Mouse (Mus musculus) neural tube, embryonic 11.5 days (tissue): ENCODE results near the gene D630045J12Rik. TPM values are rescaled to one million over a fixed set of nuclear protein-coding genes. Genes with fewer than 3 reads are reported as not detected.
A peak's percentile ranks its signal among the peaks of the same experiment; 100 is the strongest.

Source experiments
- ATAC-seq: fragments of 200-750 bp; cut with Nextera tagmentation; 2 replicates; pipeline ENCODE4 v1.8.0; 2017; ENCODE audit warnings: moderate number of reproducible peaks, mild to moderate bottlenecking, moderate TSS enrichment, moderate library complexity; ENCODE audit not compliant: insufficient read depth, low FRiP score, low TSS enrichment
- DNase-seq: peaks from one replicate; pipeline ENCODE4 v3.0.0-alpha.2; 2015; ENCODE audit warnings: low spot score
- H3K27ac ChIP-seq: fragments of 300-500 bp; sonication (generic); 2 replicates; pipeline ENCODE4 v1.5.1; 2014; ENCODE audit warnings: low read depth, mild to moderate bottlenecking, low read length
- H3K27me3 ChIP-seq: fragments of 300-500 bp; sonication (generic); 2 replicates; pipeline ENCODE4 v1.6.1; 2014; ENCODE audit warnings: mild to moderate bottlenecking, low read length, mixed read lengths; ENCODE audit not compliant: control insufficient read depth, insufficient read depth
- H3K36me3 ChIP-seq: fragments of 300-500 bp; sonication (generic); 2 replicates; pipeline ENCODE4 v1.6.1; 2014; ENCODE audit warnings: mild to moderate bottlenecking, low read length, moderate library complexity, mixed read lengths; ENCODE audit not compliant: control insufficient read depth, insufficient read depth
- H3K4me1 ChIP-seq: fragments of 300-500 bp; sonication (generic); 2 replicates; pipeline ENCODE4 v1.6.1; 2014; ENCODE audit warnings: low read length, mixed read lengths; ENCODE audit not compliant: control insufficient read depth, insufficient read depth
- H3K4me2 ChIP-seq: fragments of 300-500 bp; sonication (generic); 2 replicates; pipeline ENCODE4 v1.6.1; 2014; ENCODE audit warnings: low read depth, mild to moderate bottlenecking, moderate library complexity
- H3K4me3 ChIP-seq: fragments of 300-500 bp; sonication (generic); 2 replicates; pipeline ENCODE4 v1.5.1; 2014; ENCODE audit warnings: low read depth, low read length
- H3K9ac ChIP-seq: fragments of 300-500 bp; sonication (generic); 2 replicates; pipeline ENCODE4 v1.6.1; 2014; ENCODE audit warnings: mild to moderate bottlenecking, low read length
- H3K9me3 ChIP-seq: fragments of 300-500 bp; sonication (generic); 2 replicates; pipeline ENCODE4 v1.6.1; 2016; ENCODE audit warnings: low read length; ENCODE audit not compliant: control insufficient read depth
- WGBS: fragments of 180-500 bp; shearing (Covaris S2); extraction: QIAGEN DNeasy Blood & Tissue Kit; methylation state at CpG from one replicate; pipeline ENCODE4 v1.1.7; 2014; 5-methylcytosine and 5-hydroxymethylcytosine counted together
- polyA plus RNA-seq: library from polyadenylated mRNA; unstranded; fragments of >200 nt; fragmentation: Nextera tagmentation; extraction: Ambion mirVana; gene quantifications from 2 replicates; pipeline ENCODE4 v1.2.1, GENCODE M21; 2014

D630045J12Rik gene
- polyA plus RNA-seq, 1 experiment from 2014 or later: 13.5 TPM

DNA sequence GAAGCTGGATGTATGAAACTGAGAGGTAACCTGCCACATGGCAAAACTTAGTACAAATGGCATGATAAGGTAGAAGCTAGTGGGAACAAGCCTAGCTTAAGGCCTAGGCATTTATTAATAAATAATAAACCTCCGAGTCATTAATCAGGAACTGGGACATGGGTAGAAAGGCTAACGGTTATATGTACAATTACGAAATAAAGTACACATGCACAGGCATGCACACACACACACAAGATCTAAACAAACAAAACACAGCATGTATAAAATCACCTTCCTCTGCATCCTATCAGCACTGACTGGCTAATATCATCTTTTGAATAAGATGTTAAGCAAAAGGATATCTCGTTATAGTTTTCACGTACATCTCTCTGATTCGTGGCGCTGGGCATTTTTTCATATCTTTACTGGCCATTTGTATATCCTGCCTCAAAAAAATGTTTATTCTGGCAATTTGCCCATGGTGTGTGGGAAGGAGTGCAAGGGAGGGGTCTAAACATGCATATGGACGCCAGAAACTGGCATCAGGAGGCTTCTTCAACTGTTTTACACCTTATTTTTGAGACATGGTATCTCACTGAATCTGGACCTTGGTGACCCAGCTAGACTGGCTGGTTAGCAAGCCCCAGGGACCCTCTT lies 67.4 kb downstream of the D630045J12Rik start:
- no peaks in the 10 kb centered on the region for H3K27me3 ChIP-seq
- no peaks in the 10 kb centered on the region; the same call in 1 of the 2 replicates for H3K4me1 ChIP-seq
- H3K27ac ChIP-seq: no peak overlapping the region
- no peak overlapping the region for H3K4me2 ChIP-seq
- no peak overlapping the region for H3K9ac ChIP-seq
- peaks cover 11% of the 10 kb centered on the region for H3K36me3 ChIP-seq
- no peak for DNase-seq
- 90% methylated on average over 8 of the region's 8 CpGs for WGBS
- no peak overlapping the region for H3K4me3 ChIP-seq
- ATAC-seq: no peak
- no peaks in the 10 kb centered on the region for H3K9me3 ChIP-seq

GRCm38 (mm10) chr6:38184791-38185190 lies 69.0 kb downstream of the D630045J12Rik start:
- H3K36me3 ChIP-seq: peaks cover 11% of the 10 kb centered on the region
- 63% methylated on average over 8 of the region's 8 CpGs for WGBS
- no peak overlapping the region for H3K4me2 ChIP-seq

GRCm38 (mm10) chr6:38181756-38182318 lies 72.0 kb downstream of the D630045J12Rik start:
- Histone ChIP-seq H3K27ac (0 out of 2 replicates have a peak overlapping the region, but pooled peaks have one; percentile 35), H3K4me3 (no peak overlapping the region), H3K27me3 (no peaks in the 10 kb centered on the region), H3K4me1 (no peaks in the 10 kb centered on the region; the same call in 1 of the 2 replicates), H3K4me2 (no peak overlapping the region), H3K36me3 (peaks cover 5% of the 10 kb centered on the region; the same call in 1 of the 2 replicates), H3K9ac (no peak overlapping the region), H3K9me3 (no peaks in the 10 kb centered on the region)
- 79% methylated on average over 9 of the region's 10 CpGs for WGBS
- no peak for DNase-seq
- no peak for ATAC-seq

More at GRCm38 (mm10) chr6:38184791-38185190, 69.0 kb downstream of the D630045J12Rik start:
- Histone ChIP-seq H3K9ac (no peak overlapping the region), H3K4me3 (no peak overlapping the region), H3K4me1 (no peaks in the 10 kb centered on the region; the same call in 1 of the 2 replicates), H3K27me3 (no peaks in the 10 kb centered on the region), H3K9me3 (no peaks in the 10 kb centered on the region), H3K27ac (no peak overlapping the region)
- no peak for DNase-seq
- ATAC-seq: no peak

- no peaks in the 10 kb centered on the region for H3K27me3 ChIP-seq
- H3K9me3 ChIP-seq: no peaks in the 10 kb centered on the region
- WGBS: 53% methylated on average over 5 of the region's 5 CpGs
- DNase-seq: no peak
- H3K36me3 ChIP-seq: peaks cover 5% of the 10 kb centered on the region; the same call in 1 of the 2 replicates
- no peak overlapping the region for H3K4me2 ChIP-seq
- H3K4me3 ChIP-seq: no peak overlapping the region
- H3K4me1 ChIP-seq: no peaks in the 10 kb centered on the region; the same call in 1 of the 2 replicates
- no peak overlapping the region for H3K9ac ChIP-seq
- no peak for ATAC-seq
- H3K27ac ChIP-seq: no peak overlapping the region
Measured at GRCm38 (mm10) chr6:38180669-38181068, 73.1 kb downstream of the D630045J12Rik start.

- WGBS: 52% methylated on average over 6 of the region's 6 CpGs
- no peak overlapping the region; the same call in 1 of the 2 replicates for H3K4me2 ChIP-seq
- H3K27me3 ChIP-seq: no peaks in the 10 kb centered on the region
- H3K9me3 ChIP-seq: no peaks in the 10 kb centered on the region
- ATAC-seq (no peak), DNase-seq (no peak)
- peaks cover 6% of the 10 kb centered on the region for H3K36me3 ChIP-seq
- H3K9ac ChIP-seq: no peak overlapping the region
- no peak overlapping the region for H3K4me3 ChIP-seq
- H3K27ac ChIP-seq: peak overlapping the region; percentile 63
- peaks cover 36% of the 10 kb centered on the region for H3K4me1 ChIP-seq
Measured at GRCm38 (mm10) chr6:38165385-38165784, 88.4 kb downstream of the D630045J12Rik start.

DNA sequence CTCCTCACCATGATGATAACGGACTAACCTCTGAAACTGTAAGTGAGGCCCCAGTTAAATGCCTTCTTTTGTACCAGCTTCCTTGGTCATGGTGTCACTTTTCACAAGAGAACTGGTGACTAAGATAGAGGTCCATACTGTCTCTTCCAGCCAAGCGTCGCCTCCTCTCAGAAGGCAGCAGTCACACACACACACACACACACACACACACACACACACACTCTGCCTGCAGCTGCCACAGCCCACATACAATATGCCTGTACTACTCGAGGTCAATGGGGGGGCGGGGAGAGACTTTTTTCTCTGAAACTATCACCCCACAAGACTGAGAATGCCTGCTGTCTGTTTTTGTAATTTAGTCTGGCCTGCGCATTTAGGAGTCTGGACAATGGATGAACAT lies 89.1 kb downstream of the D630045J12Rik start:
- Histone ChIP-seq H3K27me3 (no peaks in the 10 kb centered on the region), H3K9ac (no peak overlapping the region), H3K4me2 (no peak overlapping the region), H3K36me3 (peaks cover 3% of the 10 kb centered on the region; the same call in 1 of the 2 replicates), H3K4me1 (peaks cover 37% of the 10 kb centered on the region), H3K4me3 (no peak overlapping the region), H3K27ac (no peak overlapping the region), H3K9me3 (no peaks in the 10 kb centered on the region)
- WGBS: 76% methylated on average over 6 of the region's 6 CpGs
- ATAC-seq (no peak), DNase-seq (no peak)

- no peaks in the 10 kb centered on the region for H3K9me3 ChIP-seq
- whole genome bisulfite sequencing: 22% methylated on average over 14 of the region's 14 CpGs
- peak overlapping the region; percentile 69 for H3K27ac ChIP-seq
- H3K9ac ChIP-seq: no peak overlapping the region
- H3K27me3 ChIP-seq: no peaks in the 10 kb centered on the region
- ATAC-seq: peak; percentile 36
- DNase-seq: peak; percentile 51
- H3K36me3 ChIP-seq: peaks cover 3% of the 10 kb centered on the region; the same call in 1 of the 2 replicates
- no peak overlapping the region for H3K4me2 ChIP-seq
- H3K4me3 ChIP-seq: no peak overlapping the region
- H3K4me1 ChIP-seq: peaks cover 40% of the 10 kb centered on the region
Measured at GRCm38 (mm10) chr6:38162825-38163504, 90.8 kb downstream of the D630045J12Rik start.

DNA sequence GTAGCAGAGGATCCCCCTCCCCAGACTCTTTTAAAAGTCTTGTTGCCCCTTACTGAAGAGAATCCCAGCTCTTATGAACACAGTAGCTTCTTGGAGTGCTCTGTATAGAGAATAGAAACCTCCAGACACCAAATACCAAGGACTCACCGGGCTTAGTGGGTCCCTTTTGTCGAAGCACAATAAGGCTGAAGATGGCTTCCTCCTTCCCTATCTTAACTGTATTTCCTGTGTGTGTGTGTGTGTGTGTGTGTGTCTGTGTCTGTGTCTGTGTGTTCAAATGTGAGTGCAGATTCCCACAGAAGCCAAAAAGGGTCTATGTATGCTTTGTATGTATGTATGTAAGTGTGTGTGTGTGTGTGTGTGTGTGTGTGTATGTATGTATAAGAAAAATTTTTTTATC lies 93.3 kb downstream of the D630045J12Rik start:
- Histone ChIP-seq H3K4me1 (peaks cover 36% of the 10 kb centered on the region), H3K27ac (peak overlapping the region; percentile 49; the same call in 1 of the 2 replicates), H3K4me3 (no peak overlapping the region), H3K4me2 (no peak overlapping the region), H3K9me3 (no peaks in the 10 kb centered on the region), H3K27me3 (no peaks in the 10 kb centered on the region), H3K9ac (no peak overlapping the region), H3K36me3 (no peaks in the 10 kb centered on the region; the same call in 1 of the 2 replicates)
- 83% methylated on average over 2 of the region's 2 CpGs for WGBS
- ATAC-seq (no peak), DNase-seq (no peak)
